Mouse (Mus musculus) gastrocnemius, adult 18-20 months (tissue): ENCODE results near the gene Tek. TPM values are rescaled to one million over a fixed set of nuclear protein-coding genes. Genes with fewer than 3 reads are reported as not detected.
A peak's percentile ranks its signal among the peaks of the same experiment; 100 is the strongest.
"Not testable (repeated sequence)": the region's sequence is repeated elsewhere in the genome, so short reads cannot be mapped to it uniquely, and the experiment has no call there.

Experiments
- DNase-seq: peaks from one replicate; pipeline ENCODE4 v3.0.0; 2021; ENCODE audit warnings: low spot score
- long read RNA-seq, 2 experiments: library from polyadenylated mRNA; stranded (forward); transcript quantifications; one replicate each; pipeline ENCODE4 v2.0.0; 2021
- total RNA-seq, 2 experiments: library from RNA; stranded (reverse); gene quantifications; 2 replicates each; pipeline ENCODE4 v1.2.3; 2021

Gene Tek
- total RNA-seq, result 10 to 100 TPM in 1 of 2 experiments, 1 to 10 TPM in 1; 8.8 to 12.2 TPM
- long read RNA-seq, experiment 1, full-length matches to known transcripts, result 6 of 7 reads
- long read RNA-seq, experiment 1, partial matches to known transcripts, result 1 of 7 reads
- long read RNA-seq, experiment 1, other reads (novel, unspliced or antisense), result 0 of 7 reads
- long read RNA-seq, experiment 2, full-length matches to known transcripts, result 11 of 13 reads
- long read RNA-seq, experiment 2, partial matches to known transcripts, result 2 of 13 reads
- long read RNA-seq, experiment 2, other reads (novel, unspliced or antisense), result 0 of 13 reads

DNA sequence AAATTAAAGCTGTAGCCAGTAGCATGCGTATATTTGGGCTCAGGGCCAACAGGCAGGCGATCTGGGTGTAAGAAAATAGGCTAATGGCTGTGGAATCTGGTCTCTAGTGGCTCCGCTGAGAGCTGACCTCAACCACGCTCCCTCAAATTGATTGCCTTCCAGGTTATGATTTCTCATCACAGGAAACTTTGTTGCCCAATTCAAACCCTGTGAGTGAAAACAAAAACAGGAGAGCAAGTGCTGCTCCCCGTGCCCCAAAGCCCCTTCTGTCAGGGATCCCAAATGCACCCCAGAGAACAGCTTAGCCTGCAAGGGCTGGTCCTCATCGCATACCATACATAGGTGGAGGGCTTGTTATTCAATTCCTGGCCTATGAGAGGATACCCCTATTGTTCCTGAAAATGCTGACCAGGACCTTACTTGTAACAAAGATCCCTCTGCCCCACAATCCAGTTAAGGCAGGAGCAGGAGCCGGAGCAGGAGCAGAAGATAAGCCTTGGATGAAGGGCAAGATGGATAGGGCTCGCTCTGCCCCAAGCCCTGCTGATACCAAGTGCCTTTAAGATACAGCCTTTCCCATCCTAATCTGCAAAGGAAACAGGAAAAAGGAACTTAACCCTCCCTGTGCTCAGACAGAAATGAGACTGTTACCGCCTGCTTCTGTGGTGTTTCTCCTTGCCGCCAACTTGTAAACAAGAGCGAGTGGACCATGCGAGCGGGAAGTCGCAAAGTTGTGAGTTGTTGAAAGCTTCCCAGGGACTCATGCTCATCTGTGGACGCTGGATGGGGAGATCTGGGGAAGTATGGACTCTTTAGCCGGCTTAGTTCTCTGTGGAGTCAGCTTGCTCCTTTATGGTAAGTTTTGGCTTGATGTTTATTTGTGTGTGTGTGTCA is at the start of gene Tek:
Gene Tek (plus strand): TSS at position 452 of the 894 bp plus-strand sequence.
- peak; percentile 55 for DNase-seq

DNA sequence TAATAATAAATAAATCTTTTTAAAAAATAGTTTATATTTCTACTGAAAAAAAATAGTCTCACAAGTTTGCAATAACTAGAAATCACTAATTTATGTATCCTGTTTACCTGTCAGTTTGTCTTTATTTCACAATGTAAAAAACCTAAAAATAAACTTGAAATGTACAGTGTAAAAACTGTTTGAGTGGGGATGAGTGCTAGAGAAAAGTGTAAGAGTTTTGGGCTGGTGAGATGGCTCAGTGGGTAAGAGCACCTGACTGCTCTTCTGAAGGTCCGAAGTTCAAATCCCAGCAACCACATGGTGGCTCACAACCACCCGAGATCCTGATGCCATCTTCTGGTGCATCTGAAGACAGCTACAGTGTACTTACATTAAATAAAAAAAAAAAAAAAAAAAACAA is 49.3 kb upstream of the Tek start:
- DNase-seq, result not testable (repeated sequence)

DNA sequence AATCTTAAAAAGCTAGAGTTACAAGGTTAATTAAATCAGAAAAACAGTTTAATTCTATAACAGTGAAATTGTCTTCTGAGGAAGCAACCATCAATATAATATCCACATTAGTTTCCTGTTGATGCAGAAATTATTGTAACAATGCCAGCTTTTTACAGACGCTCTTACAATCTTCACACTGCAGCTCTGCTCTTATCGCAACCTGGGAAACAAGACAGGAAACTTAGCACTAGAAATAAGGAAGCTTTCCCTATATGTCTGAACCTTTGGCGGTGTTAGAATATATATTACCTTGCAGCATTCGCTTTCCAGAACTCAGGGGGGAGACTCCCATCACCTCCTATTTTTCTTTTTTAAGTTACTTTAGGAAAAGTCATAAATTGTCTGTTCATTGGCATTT is 48.0 kb upstream of the Tek start:
- DNase-seq, result no peak

DNA sequence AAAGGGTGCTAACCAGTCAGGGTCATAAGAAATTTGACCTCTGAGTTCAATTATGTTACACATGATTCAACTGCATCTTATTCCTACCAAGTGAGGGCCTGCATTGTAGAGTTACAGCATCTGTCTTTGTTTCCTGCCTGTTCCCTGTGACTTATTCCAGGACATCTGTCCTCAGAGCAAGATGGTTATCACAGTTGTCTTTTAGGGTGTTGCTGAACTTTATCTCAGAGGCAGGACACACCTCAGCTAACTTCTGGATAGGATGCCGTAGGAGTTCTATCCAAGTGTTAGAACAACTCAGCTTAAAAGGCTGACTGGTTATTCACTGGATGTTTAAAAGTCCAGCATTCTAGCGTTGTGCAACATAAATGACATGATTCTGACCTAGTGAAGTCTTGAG is 46.9 kb upstream of the Tek start:
- DNase-seq, result no peak

DNA sequence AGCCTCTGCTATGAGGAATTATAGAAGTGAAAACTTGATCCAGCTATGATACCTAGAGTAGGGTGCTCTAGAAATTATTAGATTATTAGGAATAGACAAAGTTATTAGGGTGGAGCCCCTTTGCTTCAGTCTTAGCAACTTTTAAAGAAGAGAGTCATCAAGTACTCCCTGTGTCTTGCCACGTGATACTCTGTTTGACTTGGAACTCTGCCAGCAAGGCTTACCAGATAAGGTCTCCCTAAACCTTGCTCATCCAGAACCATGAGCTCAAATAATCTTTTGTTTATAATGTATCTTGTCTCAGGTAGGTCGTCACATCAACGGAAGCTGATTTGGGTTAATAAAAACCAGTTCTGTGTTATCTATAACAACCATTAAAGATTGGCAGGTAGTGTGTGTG is 42.7 kb upstream of the Tek start:
- no peak for DNase-seq

GRCm38 (mm10) chr4:94711002-94711401 is 28.1 kb upstream of the Tek start:
- DNase-seq, result no peak

- no peak for DNase-seq
Measured at GRCm38 (mm10) chr4:94711426-94711825, 27.7 kb upstream of the Tek start.

DNA sequence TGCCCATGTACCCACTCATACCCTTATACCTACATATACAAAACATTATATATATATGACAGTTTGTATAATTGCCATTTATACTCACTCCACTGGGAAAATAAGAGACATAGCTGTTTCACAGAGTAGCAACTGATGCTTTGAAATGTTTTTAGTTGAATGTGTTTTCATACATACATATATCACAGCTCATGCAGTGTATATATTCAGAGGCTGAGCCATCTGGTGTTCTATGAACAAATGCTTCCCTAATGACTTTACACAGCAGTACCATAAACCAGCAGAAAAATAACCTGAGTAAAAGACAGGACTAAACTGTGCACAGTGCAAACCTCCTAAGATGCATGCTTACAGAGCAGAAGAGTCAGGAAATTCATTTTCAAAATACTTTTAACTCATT is 25.3 kb upstream of the Tek start:
- no peak for DNase-seq

DNA sequence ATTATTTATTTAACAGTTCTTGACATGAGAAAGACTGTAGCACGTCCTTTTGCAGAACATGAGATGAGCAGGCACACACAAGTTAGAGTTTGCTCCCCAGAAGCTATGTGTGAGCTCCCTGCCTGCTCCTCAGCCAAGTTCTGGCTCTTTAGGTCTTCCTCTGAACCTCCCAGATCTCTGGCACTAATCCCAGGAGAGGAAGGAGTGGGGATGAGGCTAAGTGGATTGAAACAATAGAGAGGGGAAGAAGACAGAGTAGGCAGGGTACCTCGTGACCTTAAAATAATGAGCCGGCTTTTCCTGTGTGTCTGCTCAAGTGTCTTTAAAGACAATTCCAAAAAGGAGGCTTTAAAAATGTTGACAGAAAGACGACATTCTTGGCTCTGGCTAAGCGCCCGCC is 23.9 kb upstream of the Tek start:
- DNase-seq, result peak; percentile 15

GRCm38 (mm10) chr4:94725799-94726198 is 13.3 kb upstream of the Tek start:
- DNase-seq, result peak; percentile 21

- DNase-seq, result no peak
Measured at GRCm38 (mm10) chr4:94732721-94733120, 6.4 kb upstream of the Tek start.

GRCm38 (mm10) chr4:94737326-94738295 is 1.5 kb upstream of the Tek start:
- DNase-seq, result no peak

DNA sequence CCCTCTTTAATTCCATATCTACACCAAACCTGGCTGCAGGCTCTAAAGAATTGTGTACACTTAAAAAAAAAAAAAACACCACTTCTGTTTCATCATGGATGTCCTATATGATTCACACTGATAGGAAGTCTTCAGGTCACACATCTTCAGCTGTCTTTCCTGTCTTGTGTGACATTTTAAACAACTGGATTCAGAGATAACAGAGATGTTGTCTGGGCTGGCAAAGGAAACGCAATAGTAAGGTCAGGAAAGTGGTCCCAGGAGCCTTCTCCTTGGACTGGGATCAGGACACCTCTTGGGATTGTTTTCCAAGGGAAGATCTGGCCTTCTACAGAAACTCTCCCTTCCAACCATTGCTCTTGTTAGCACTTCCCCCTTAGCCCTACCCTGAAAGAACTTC is 2.7 kb downstream of the Tek start:
- DNase-seq, result no peak

- peak; percentile 30 for DNase-seq
Measured at GRCm38 (mm10) chr4:94745749-94746148, 6.7 kb downstream of the Tek start.

- peak; percentile 74 for DNase-seq
Measured at GRCm38 (mm10) chr4:94746387-94746811, 7.3 kb downstream of the Tek start.

- peak; percentile 52 for DNase-seq
Measured at GRCm38 (mm10) chr4:94747338-94747737, 8.2 kb downstream of the Tek start.

- DNase-seq, result peak; percentile 58
Measured at GRCm38 (mm10) chr4:94752512-94752911, 13.4 kb downstream of the Tek start.

- DNase-seq, result no peak
Measured at GRCm38 (mm10) chr4:94765217-94765616, 26.1 kb downstream of the Tek start.

- no peak for DNase-seq
Measured at GRCm38 (mm10) chr4:94766176-94766575, 27.1 kb downstream of the Tek start.

DNA sequence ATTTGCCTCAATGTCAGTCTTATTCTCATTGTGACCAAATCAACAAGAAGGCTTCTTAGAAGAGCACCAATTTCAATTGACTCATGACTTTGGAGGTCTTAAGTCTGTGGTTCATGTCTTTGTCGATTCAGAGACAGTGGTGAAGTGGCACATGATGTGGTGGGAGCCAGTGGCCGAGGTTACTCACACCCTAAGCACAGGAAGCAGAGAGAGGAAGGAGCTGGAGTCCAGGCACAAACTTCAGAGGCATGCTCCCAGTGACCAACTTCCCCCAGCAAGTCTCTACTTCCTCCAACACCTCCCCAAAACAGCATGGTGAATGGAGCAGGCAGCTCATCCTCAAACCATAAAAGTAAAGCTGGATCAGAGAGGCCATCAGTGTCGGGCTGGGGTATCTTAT is 29.5 kb downstream of the Tek start:
- DNase-seq, result no peak

GRCm38 (mm10) chr4:94781043-94781442 is 42.0 kb downstream of the Tek start:
- DNase-seq, result no peak

GRCm38 (mm10) chr4:94785921-94786320 is 46.8 kb downstream of the Tek start:
- peak; percentile 6 for DNase-seq
